Mouse (Mus musculus): ENCODE data around the gene Sestd1. TPM values are rescaled to one million over a fixed set of nuclear protein-coding genes. Genes with fewer than 3 reads are reported as not detected.

Sestd1 gene
- polyA plus RNA-seq, 1 experiment from 2014 or later, result 33.6 TPM

GRCm38 (mm10) chr2:77182271-77182995 is 98.0 kb downstream of the Sestd1 start:
- 82% methylated on average over 4 of the region's 4 CpGs for WGBS
- no peak overlapping the region for H3K27ac ChIP-seq (replicated peaks)
- H3K4me1 ChIP-seq (replicated peaks), result 0 out of 2 replicates have a peak, but pooled peaks cover 14% of the 10 kb centered on the region
- H3K27me3 ChIP-seq, result no peaks in the 10 kb centered on the region
- no peak overlapping the region for H3K4me2 ChIP-seq
- no peak for ATAC-seq (ENCODE audit: low read depth)
- no peaks in the 10 kb centered on the region for H3K9me3 ChIP-seq
- H3K4me3 ChIP-seq, result no peak overlapping the region
- no peak overlapping the region for H3K9ac ChIP-seq
- H3K36me3 ChIP-seq, result peaks cover 15% of the 10 kb centered on the region

- Histone ChIP-seq H3K9ac (no peak overlapping the region), H3K4me2 (no peak overlapping the region), H3K4me3 (no peak overlapping the region), H3K36me3 (no peaks in the 10 kb centered on the region), H3K27ac (replicated peaks) (peak overlapping the region; percentile 11; the same call in 1 of the 2 replicates), H3K4me1 (replicated peaks) (peaks cover 23% of the 10 kb centered on the region), H3K27me3 (no peaks in the 10 kb centered on the region), H3K9me3 (no peaks in the 10 kb centered on the region)
- WGBS, result 53% methylated on average over 2 of the region's 2 CpGs
- ATAC-seq (ENCODE audit: low read depth), result peak; percentile 57; the same call in 1 of the 2 replicates
These were observed 102.9 kb downstream of the Sestd1 start for GRCm38 (mm10) chr2:77177472-77177871.

- Histone ChIP-seq H3K4me1 (replicated peaks) (peaks cover 33% of the 10 kb centered on the region), H3K4me3 (no peak overlapping the region), H3K36me3 (no peaks in the 10 kb centered on the region), H3K9me3 (no peaks in the 10 kb centered on the region), H3K27ac (replicated peaks) (no peak overlapping the region), H3K9ac (no peak overlapping the region), H3K27me3 (no peaks in the 10 kb centered on the region), H3K4me2 (no peak overlapping the region)
- WGBS, result 75% methylated on average over 10 of the region's 10 CpGs
- ATAC-seq (ENCODE audit: low read depth), result no peak
These were observed 104.0 kb downstream of the Sestd1 start for GRCm38 (mm10) chr2:77176413-77176812.

- ATAC-seq (ENCODE audit: low read depth), result no peak
- H3K27ac ChIP-seq (replicated peaks), result no peak overlapping the region
- WGBS, result 42% methylated on average over 7 of the region's 7 CpGs
- no peaks in the 10 kb centered on the region for H3K27me3 ChIP-seq
- H3K9ac ChIP-seq, result no peak overlapping the region
- H3K4me1 ChIP-seq (replicated peaks), result peaks cover 43% of the 10 kb centered on the region
- no peaks in the 10 kb centered on the region for H3K9me3 ChIP-seq
- no peak overlapping the region for H3K4me3 ChIP-seq
- H3K36me3 ChIP-seq, result no peaks in the 10 kb centered on the region
- H3K4me2 ChIP-seq, result no peak overlapping the region
These were observed 105.0 kb downstream of the Sestd1 start for GRCm38 (mm10) chr2:77175411-77175810.

- H3K9me3 ChIP-seq, result no peaks in the 10 kb centered on the region
- no peak overlapping the region for H3K9ac ChIP-seq
- H3K27ac ChIP-seq (replicated peaks), result peak overlapping the region; percentile 14; the same call in 1 of the 2 replicates
- peaks cover 54% of the 10 kb centered on the region for H3K4me1 ChIP-seq (replicated peaks)
- ATAC-seq (ENCODE audit: low read depth), result no peak
- no peak overlapping the region for H3K4me3 ChIP-seq
- H3K36me3 ChIP-seq, result no peaks in the 10 kb centered on the region
- H3K27me3 ChIP-seq, result no peaks in the 10 kb centered on the region
- 38% methylated on average over 2 of the region's 2 CpGs for WGBS
- no peak overlapping the region for H3K4me2 ChIP-seq
These were observed 106.1 kb downstream of the Sestd1 start for GRCm38 (mm10) chr2:77174313-77174712.

GRCm38 (mm10) chr2:77173821-77174220 is 106.6 kb downstream of the Sestd1 start:
- H3K4me1 ChIP-seq (replicated peaks), result peaks cover 54% of the 10 kb centered on the region
- no peak overlapping the region for H3K4me2 ChIP-seq
- peak overlapping the region; percentile 14; the same call in 1 of the 2 replicates for H3K27ac ChIP-seq (replicated peaks)
- H3K9me3 ChIP-seq, result no peaks in the 10 kb centered on the region
- H3K27me3 ChIP-seq, result no peaks in the 10 kb centered on the region
- no peak overlapping the region for H3K4me3 ChIP-seq
- no peak for ATAC-seq (ENCODE audit: low read depth)
- no peak overlapping the region for H3K9ac ChIP-seq
- 90% methylated on average over 6 of the region's 6 CpGs for WGBS
- H3K36me3 ChIP-seq, result no peaks in the 10 kb centered on the region

- Histone ChIP-seq H3K9me3 (no peaks in the 10 kb centered on the region), H3K4me2 (no peak overlapping the region), H3K4me3 (no peak overlapping the region), H3K36me3 (no peaks in the 10 kb centered on the region), H3K27ac (replicated peaks) (no peak overlapping the region), H3K4me1 (replicated peaks) (peaks cover 54% of the 10 kb centered on the region), H3K27me3 (no peaks in the 10 kb centered on the region), H3K9ac (no peak overlapping the region)
- 47% methylated on average over 6 of the region's 6 CpGs for WGBS
- no peak for ATAC-seq (ENCODE audit: low read depth)
These were observed 107.0 kb downstream of the Sestd1 start for GRCm38 (mm10) chr2:77173366-77173765.

GRCm38 (mm10) chr2:77172241-77172671 is 108.1 kb downstream of the Sestd1 start:
- no peak for ATAC-seq (ENCODE audit: low read depth)
- H3K9ac ChIP-seq, result 0 out of 2 replicates have a peak overlapping the region, but pooled peaks have one; percentile 17
- H3K27me3 ChIP-seq, result no peaks in the 10 kb centered on the region
- H3K4me1 ChIP-seq (replicated peaks), result peaks cover 54% of the 10 kb centered on the region
- WGBS, result 54% methylated on average over 10 of the region's 10 CpGs
- no peaks in the 10 kb centered on the region for H3K36me3 ChIP-seq
- no peak overlapping the region for H3K4me3 ChIP-seq
- H3K27ac ChIP-seq (replicated peaks), result 0 out of 2 replicates have a peak overlapping the region, but pooled peaks have one; percentile 18
- peak overlapping the region; percentile 16; the same call in 1 of the 2 replicates for H3K4me2 ChIP-seq
- no peaks in the 10 kb centered on the region for H3K9me3 ChIP-seq

- H3K4me1 ChIP-seq (replicated peaks), result peaks cover 54% of the 10 kb centered on the region
- H3K27me3 ChIP-seq, result no peaks in the 10 kb centered on the region
- ATAC-seq (ENCODE audit: low read depth), result no peak
- WGBS, result 60% methylated on average over 23 of the region's 23 CpGs
- H3K4me3 ChIP-seq, result no peak overlapping the region
- H3K36me3 ChIP-seq, result no peaks in the 10 kb centered on the region
- H3K4me2 ChIP-seq, result 0 out of 2 replicates have a peak overlapping the region, but pooled peaks have one; percentile 13
- peak overlapping the region; percentile 34; the same call in 1 of the 2 replicates for H3K9ac ChIP-seq
- no peaks in the 10 kb centered on the region for H3K9me3 ChIP-seq
- H3K27ac ChIP-seq (replicated peaks), result peak overlapping the region; percentile 62
These were observed 108.8 kb downstream of the Sestd1 start for GRCm38 (mm10) chr2:77171444-77172240.

- H3K27ac ChIP-seq (replicated peaks), result peak within 1 kb of the TSS; percentile 62; the same call in 1 of the 2 replicates
- H3K9me3 ChIP-seq, result no peaks in the 10 kb centered on the region
- H3K27me3 ChIP-seq, result no peaks in the 10 kb centered on the region
- ATAC-seq (ENCODE audit: low read depth), result no peak
- WGBS, result 13% methylated on average over 6 of the region's 6 CpGs
- H3K4me2 ChIP-seq, result peak within 1 kb of the TSS; percentile 60
- H3K4me3 ChIP-seq, result peak within 1 kb of the TSS; percentile 35
- H3K36me3 ChIP-seq, result no peaks in the 10 kb centered on the region
- peaks cover 54% of the 10 kb centered on the region for H3K4me1 ChIP-seq (replicated peaks)
- H3K9ac ChIP-seq, result peak within 1 kb of the TSS; percentile 55
These were observed 109.7 kb downstream of the Sestd1 start, which contains the start of gene Ccdc141 for GRCm38 (mm10) chr2:77170633-77171105. TSS of gene Ccdc141 (minus strand) at chr2:77170636.

- Histone ChIP-seq H3K4me2 (peak overlapping the region; percentile 60), H3K9me3 (no peaks in the 10 kb centered on the region), H3K4me3 (peak overlapping the region; percentile 35), H3K27me3 (no peaks in the 10 kb centered on the region), H3K27ac (replicated peaks) (no peak overlapping the region), H3K36me3 (no peaks in the 10 kb centered on the region), H3K9ac (peak overlapping the region; percentile 55), H3K4me1 (replicated peaks) (peaks cover 54% of the 10 kb centered on the region)
- 5% methylated on average over 21 of the region's 21 CpGs for WGBS
- ATAC-seq (ENCODE audit: low read depth), result peak; percentile 34; the same call in 1 of the 2 replicates
These were observed 110.3 kb downstream of the Sestd1 start for GRCm38 (mm10) chr2:77169916-77170632.
